Mouse (Mus musculus) monocyte, adult 5-6 weeks (primary cell): ENCODE measurements around the gene Sh3kbp1. TPM values are rescaled to one million over a fixed set of nuclear protein-coding genes. Genes with fewer than 3 reads are reported as not detected.

Experiments used
- ATAC-seq: fragments of 153-309, 156-312 bp; replicated peaks from 2 replicates; pipeline ENCODE4 v1.8.0; 2017; ENCODE audit warnings: mild to moderate bottlenecking; ENCODE audit not compliant: low TSS enrichment, insufficient number of reproducible peaks, severe bottlenecking, poor library complexity, low FRiP score
- total RNA-seq: library from RNA; stranded (forward); fragments of 200-1000, 200-491, 200-594 nt; gene quantifications from 3 replicates; pipeline ENCODE4 v1.2.3, GENCODE M21; 2017

The Sh3kbp1 gene
- total RNA-seq, 1 experiment from 2014 or later = 169 TPM

- no peak for ATAC-seq
These were observed 327.3 kb downstream of the Sh3kbp1 start for GRCm38 (mm10) chrX:159954430-159954779.

- ATAC-seq = no peak
These were observed 328.4 kb downstream of the Sh3kbp1 start for GRCm38 (mm10) chrX:159955433-159955832.

- no peak for ATAC-seq
These were observed 334.3 kb downstream of the Sh3kbp1 start for GRCm38 (mm10) chrX:159961385-159961784.

- ATAC-seq = peak; percentile 63; the same call in 1 of the 2 replicates
These were observed 336.2 kb downstream of the Sh3kbp1 start for GRCm38 (mm10) chrX:159963273-159963672.

- ATAC-seq = no peak
These were observed 336.9 kb downstream of the Sh3kbp1 start for GRCm38 (mm10) chrX:159963925-159964324.

- ATAC-seq = no peak
These were observed 342.0 kb downstream of the Sh3kbp1 start for GRCm38 (mm10) chrX:159969025-159969424.

GRCm38 (mm10) chrX:159971091-159971779 is 344.2 kb downstream of the Sh3kbp1 start:
- no peak for ATAC-seq

- ATAC-seq = no peak
These were observed 346.7 kb downstream of the Sh3kbp1 start for GRCm38 (mm10) chrX:159973730-159974129.

- ATAC-seq = no peak
These were observed 349.2 kb downstream of the Sh3kbp1 start for GRCm38 (mm10) chrX:159976243-159976642.

GRCm38 (mm10) chrX:159988002-159988960 is 361.2 kb downstream of the Sh3kbp1 start, which contains the start of gene Map3k15:
TSS of gene Map3k15 (plus strand) at chrX:159988433.
- ATAC-seq = peak; percentile 73

- no peak for ATAC-seq
These were observed 368.7 kb downstream of the Sh3kbp1 start for GRCm38 (mm10) chrX:159995808-159996207.

Other genes with a start within 250 kb of the Sh3kbp1 start
- gene Map7d2, start 212.7 kb upstream of the Sh3kbp1 start, total RNA-seq = not detected in 3 replicates
- 30.3 to 48.1 TPM (median 31.0 TPM) in 3 replicates for gene Bclaf3, start 100.6 kb upstream of the Sh3kbp1 start, total RNA-seq